In the genomic region with DNA sequence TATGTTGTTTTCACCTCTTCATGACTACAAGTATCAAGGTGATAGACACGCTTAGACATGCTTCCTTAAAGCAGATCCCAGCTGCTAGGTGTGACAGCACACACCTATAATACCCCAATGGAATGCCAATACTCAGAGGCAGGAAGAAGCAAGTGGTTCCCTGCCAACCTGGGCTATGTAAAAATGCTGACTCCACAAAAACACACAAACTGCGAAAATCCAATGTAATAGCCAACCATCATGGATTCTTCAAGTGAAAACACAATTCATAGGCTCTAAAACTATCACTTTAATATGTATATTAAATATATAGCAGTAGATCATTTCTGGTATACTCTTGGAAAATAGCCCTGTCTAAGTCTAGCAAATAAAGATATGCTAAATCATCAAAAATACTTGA, we compare ENCODE assay signal across 41 mouse cellular contexts. TPM values are rescaled to one million over a fixed set of nuclear protein-coding genes. Genes with fewer than 3 reads are reported as not detected.
"Had no signal": no experiment of that assay in that cellular context is flagged by ENCODE, and none has a peak within 500 bp of the region (broad histone marks: within the 10 kb centered on the region; RNA-seq: fewer than 3 reads in every experiment).

No protein-coding gene starts in this region.

- H3K36me3 ChIP-seq: midbrain, embryonic 15.5 days; neural tube, embryonic 12.5 days had no signal

- H3K4me2 ChIP-seq: limb, embryonic 12.5 days; limb, embryonic 13.5 days; limb, embryonic 15.5 days; liver, embryonic 11.5 days; liver, embryonic 12.5 days; liver, embryonic 13.5 days; liver, embryonic 15.5 days; lung, embryonic 14.5 days; lung, embryonic 15.5 days; midbrain, embryonic 11.5 days; midbrain, embryonic 12.5 days; midbrain, embryonic 13.5 days; midbrain, embryonic 15.5 days; neural tube, embryonic 12.5 days had no signal

- H3K9ac ChIP-seq: limb, embryonic 12.5 days; limb, embryonic 13.5 days; limb, embryonic 15.5 days; liver, embryonic 12.5 days; liver, embryonic 13.5 days; liver, embryonic 14.5 days; liver, embryonic 15.5 days; liver, postnatal 0 days; lung, embryonic 14.5 days; lung, embryonic 15.5 days; midbrain, embryonic 12.5 days; midbrain, embryonic 13.5 days; midbrain, embryonic 15.5 days; neural tube, embryonic 12.5 days had no signal

- H3K27ac ChIP-seq: limb, embryonic 10.5 days; limb, embryonic 12.5 days; limb, embryonic 13.5 days; limb, embryonic 15.5 days; liver, embryonic 12.5 days; liver, embryonic 13.5 days; liver, embryonic 14.5 days; liver, embryonic 15.5 days; lung, embryonic 15.5 days; macrophage; midbrain, embryonic 10.5 days; midbrain, embryonic 12.5 days; midbrain, embryonic 13.5 days; midbrain, embryonic 15.5 days; neural tube, embryonic 12.5 days had no signal

- H3K4me3 ChIP-seq: limb, embryonic 10.5 days; limb, embryonic 12.5 days; limb, embryonic 13.5 days; limb, embryonic 15.5 days; liver, embryonic 12.5 days; liver, embryonic 13.5 days; liver, embryonic 15.5 days; lung, embryonic 15.5 days; megakaryocyte, embryonic 14.5 days; midbrain, embryonic 10.5 days; midbrain, embryonic 12.5 days; midbrain, embryonic 13.5 days; midbrain, embryonic 15.5 days; myocyte; neural tube, embryonic 12.5 days had no signal

- H3K9me3 ChIP-seq: limb, embryonic 10.5 days; limb, embryonic 12.5 days; limb, embryonic 15.5 days; liver, embryonic 12.5 days; liver, embryonic 13.5 days; liver, embryonic 15.5 days; lung, embryonic 15.5 days; midbrain, embryonic 15.5 days had no signal

- H3K27me3 ChIP-seq: limb, embryonic 12.5 days; limb, embryonic 13.5 days; limb, embryonic 15.5 days; liver, embryonic 12.5 days; liver, embryonic 13.5 days; liver, embryonic 15.5 days; lung, embryonic 15.5 days; megakaryocyte, embryonic 14.5 days; midbrain, embryonic 12.5 days; midbrain, embryonic 13.5 days; midbrain, embryonic 15.5 days; neural tube, embryonic 12.5 days had no signal

- H3K4me1 ChIP-seq: limb, embryonic 10.5 days; limb, embryonic 12.5 days; limb, embryonic 13.5 days; limb, embryonic 15.5 days; lung, embryonic 15.5 days; midbrain, embryonic 10.5 days; midbrain, embryonic 12.5 days; midbrain, embryonic 13.5 days; midbrain, embryonic 15.5 days; neural tube, embryonic 12.5 days had no signal

- ATAC-seq: liver, embryonic 12.5 days; liver, postnatal 0 days; lung, postnatal 0 days; midbrain, embryonic 13.5 days; midbrain, embryonic 15.5 days; midbrain, embryonic 16.5 days had no signal

- DNase-seq: left cerebral cortex, postnatal 4 days; liver; liver, embryonic 13.5 days; liver, postnatal 0 days; lung, adult 18-20 months; lung, adult 2 months; lung, embryonic 14.5 days; lung, postnatal 10 days; lung, postnatal 14 days; lung, postnatal 36 days; lung, postnatal 4 days; midbrain, embryonic 14.5 days had no signal

RNA-seq across cellular contexts. Expression of a gene that starts 32.6 kb away (rescaled TPM):
- total RNA-seq: liver, adult 2 months; megakaryocyte progenitor cell, adult 5-6 weeks; megakaryocyte, adult 5-6 weeks; megakaryocyte-erythroid progenitor cell, adult 5-6 weeks; monocyte, adult 5-6 weeks had no signal
- polyA plus RNA-seq: limb, embryonic 10.5 days; limb, embryonic 11.5 days; limb, embryonic 12.5 days; limb, embryonic 13.5 days; limb, embryonic 14.5 days; limb, embryonic 15.5 days; liver, adult 2 months; liver, embryonic 11.5 days; liver, embryonic 12.5 days; liver, embryonic 13.5 days; liver, embryonic 14.5 days; liver, embryonic 15.5 days; liver, embryonic 16.5 days; liver, postnatal 0 days; lung, embryonic 14.5 days; macrophage; midbrain, embryonic 10.5 days; midbrain, embryonic 11.5 days; midbrain, embryonic 12.5 days; midbrain, embryonic 13.5 days; midbrain, embryonic 14.5 days; midbrain, embryonic 15.5 days; myocyte; neural tube, embryonic 11.5 days; neural tube, embryonic 12.5 days had no signal

RNA-seq across cellular contexts. Expression of a gene that starts 43.4 kb away (rescaled TPM):
- total RNA-seq: liver, adult 2 months; megakaryocyte-erythroid progenitor cell, adult 5-6 weeks; monocyte, adult 5-6 weeks had no signal
- polyA plus RNA-seq: limb, embryonic 10.5 days; limb, embryonic 12.5 days; liver, adult 2 months; liver, embryonic 11.5 days; liver, embryonic 15.5 days; liver, postnatal 0 days; lung, embryonic 15.5 days; macrophage; midbrain, embryonic 10.5 days; neural tube, embryonic 11.5 days had no signal
